Mouse (Mus musculus): ENCODE results near the gene Tcte2. TPM values are rescaled to one million over a fixed set of nuclear protein-coding genes. Genes with fewer than 3 reads are reported as not detected.

Tcte2 gene
- polyA plus RNA-seq, 1 experiment from 2014 or later: 16.8 TPM

- H3K4me1 ChIP-seq (replicated peaks; ENCODE audit: control insufficient read depth, insufficient read depth, low read length): 0 out of 2 replicates have a peak, but pooled peaks cover 2% of the 10 kb centered on the region
- no peak overlapping the region for H3K9ac ChIP-seq (ENCODE audit: low read depth, low read length)
- no peaks in the 10 kb centered on the region for H3K36me3 ChIP-seq (ENCODE audit: control insufficient read depth, insufficient read depth, low read length)
- WGBS: 89% methylated on average over 5 of the region's 5 CpGs
- no peak overlapping the region for H3K4me2 ChIP-seq (replicated peaks; ENCODE audit: low read depth, low read length)
- H3K9me3 ChIP-seq (ENCODE audit: control insufficient read depth, low read length): no peaks in the 10 kb centered on the region
- H3K27ac ChIP-seq (ENCODE audit: low read depth, low read length): no peak overlapping the region
- ATAC-seq (ENCODE audit: low FRiP score) (no peak), DNase-seq (ENCODE audit: low spot score) (no peak)
- no peak overlapping the region for H3K4me3 ChIP-seq (ENCODE audit: low read depth, low read length)
- H3K27me3 ChIP-seq (ENCODE audit: control insufficient read depth, insufficient read depth, low read length): no peaks in the 10 kb centered on the region
Observed at GRCm38 (mm10) chr17:13720187-13720586, 41.4 kb downstream of the Tcte2 start.

- H3K9me3 ChIP-seq (ENCODE audit: control insufficient read depth, low read length): no peaks in the 10 kb centered on the region
- no peak overlapping the region for H3K27ac ChIP-seq (ENCODE audit: low read depth, low read length)
- no peak overlapping the region for H3K9ac ChIP-seq (ENCODE audit: low read depth, low read length)
- DNase-seq (ENCODE audit: low spot score): no peak
- H3K4me1 ChIP-seq (replicated peaks; ENCODE audit: control insufficient read depth, insufficient read depth, low read length): 0 out of 2 replicates have a peak, but pooled peaks cover 2% of the 10 kb centered on the region
- H3K36me3 ChIP-seq (ENCODE audit: control insufficient read depth, insufficient read depth, low read length): no peaks in the 10 kb centered on the region
- H3K27me3 ChIP-seq (ENCODE audit: control insufficient read depth, insufficient read depth, low read length): no peaks in the 10 kb centered on the region
- ATAC-seq (ENCODE audit: low FRiP score): no peak
- H3K4me2 ChIP-seq (replicated peaks; ENCODE audit: low read depth, low read length): no peak overlapping the region
- WGBS: 91% methylated on average over 11 of the region's 11 CpGs
- H3K4me3 ChIP-seq (ENCODE audit: low read depth, low read length): no peak overlapping the region
Observed at GRCm38 (mm10) chr17:13717428-13717827, 44.2 kb downstream of the Tcte2 start.

- no peak for DNase-seq (ENCODE audit: low spot score)
Observed at GRCm38 (mm10) chr17:13716336-13716735, 45.3 kb downstream of the Tcte2 start.

GRCm38 (mm10) chr17:13715511-13715910 lies 46.1 kb downstream of the Tcte2 start:
- H3K9me3 ChIP-seq (ENCODE audit: control insufficient read depth, low read length): no peaks in the 10 kb centered on the region
- H3K9ac ChIP-seq (ENCODE audit: low read depth, low read length): no peak overlapping the region
- no peak for ATAC-seq (ENCODE audit: low FRiP score)
- H3K36me3 ChIP-seq (ENCODE audit: control insufficient read depth, insufficient read depth, low read length): no peaks in the 10 kb centered on the region
- no peak overlapping the region for H3K27ac ChIP-seq (ENCODE audit: low read depth, low read length)
- no peak overlapping the region for H3K4me2 ChIP-seq (replicated peaks; ENCODE audit: low read depth, low read length)
- no peak for DNase-seq (ENCODE audit: low spot score)
- H3K4me3 ChIP-seq (ENCODE audit: low read depth, low read length): no peak overlapping the region
- H3K4me1 ChIP-seq (replicated peaks; ENCODE audit: control insufficient read depth, insufficient read depth, low read length): no peaks in the 10 kb centered on the region
- 81% methylated on average over 9 of the region's 9 CpGs for WGBS
- H3K27me3 ChIP-seq (ENCODE audit: control insufficient read depth, insufficient read depth, low read length): no peaks in the 10 kb centered on the region

More at GRCm38 (mm10) chr17:13716336-13716735, 45.3 kb downstream of the Tcte2 start:
- Histone ChIP-seq H3K9ac (ENCODE audit: low read depth, low read length) (no peak overlapping the region), H3K4me1 (replicated peaks; ENCODE audit: control insufficient read depth, insufficient read depth, low read length) (no peaks in the 10 kb centered on the region), H3K4me2 (replicated peaks; ENCODE audit: low read depth, low read length) (no peak overlapping the region), H3K9me3 (ENCODE audit: control insufficient read depth, low read length) (no peaks in the 10 kb centered on the region), H3K4me3 (ENCODE audit: low read depth, low read length) (no peak overlapping the region), H3K27ac (ENCODE audit: low read depth, low read length) (no peak overlapping the region), H3K27me3 (ENCODE audit: control insufficient read depth, insufficient read depth, low read length) (no peaks in the 10 kb centered on the region), H3K36me3 (ENCODE audit: control insufficient read depth, insufficient read depth, low read length) (no peaks in the 10 kb centered on the region)
- WGBS: 89% methylated on average over 6 of the region's 6 CpGs
- ATAC-seq (ENCODE audit: low FRiP score): no peak

- ATAC-seq (ENCODE audit: low FRiP score) (no peak), DNase-seq (ENCODE audit: low spot score) (no peak)
- H3K4me3 ChIP-seq (ENCODE audit: low read depth, low read length): no peak overlapping the region
- H3K9ac ChIP-seq (ENCODE audit: low read depth, low read length): no peak overlapping the region
- no peak overlapping the region for H3K4me2 ChIP-seq (replicated peaks; ENCODE audit: low read depth, low read length)
- H3K27ac ChIP-seq (ENCODE audit: low read depth, low read length): no peak overlapping the region
- no peaks in the 10 kb centered on the region for H3K27me3 ChIP-seq (ENCODE audit: control insufficient read depth, insufficient read depth, low read length)
- H3K4me1 ChIP-seq (replicated peaks; ENCODE audit: control insufficient read depth, insufficient read depth, low read length): no peaks in the 10 kb centered on the region
- 67% methylated on average over 4 of the region's 4 CpGs for WGBS
- H3K9me3 ChIP-seq (ENCODE audit: control insufficient read depth, low read length): no peaks in the 10 kb centered on the region
- no peaks in the 10 kb centered on the region for H3K36me3 ChIP-seq (ENCODE audit: control insufficient read depth, insufficient read depth, low read length)
Observed at GRCm38 (mm10) chr17:13714654-13715053, 47.0 kb downstream of the Tcte2 start.

GRCm38 (mm10) chr17:13714128-13714527 lies 47.5 kb downstream of the Tcte2 start:
- Histone ChIP-seq H3K9me3 (ENCODE audit: control insufficient read depth, low read length) (no peaks in the 10 kb centered on the region), H3K9ac (ENCODE audit: low read depth, low read length) (no peak overlapping the region), H3K4me3 (ENCODE audit: low read depth, low read length) (no peak overlapping the region), H3K27ac (ENCODE audit: low read depth, low read length) (no peak overlapping the region), H3K27me3 (ENCODE audit: control insufficient read depth, insufficient read depth, low read length) (no peaks in the 10 kb centered on the region), H3K4me2 (replicated peaks; ENCODE audit: low read depth, low read length) (no peak overlapping the region), H3K36me3 (ENCODE audit: control insufficient read depth, insufficient read depth, low read length) (no peaks in the 10 kb centered on the region), H3K4me1 (replicated peaks; ENCODE audit: control insufficient read depth, insufficient read depth, low read length) (no peaks in the 10 kb centered on the region)
- 86% methylated on average over 4 of the region's 4 CpGs for WGBS
- DNase-seq (ENCODE audit: low spot score) (no peak), ATAC-seq (ENCODE audit: low FRiP score) (no peak)

GRCm38 (mm10) chr17:13712518-13712917 lies 49.1 kb downstream of the Tcte2 start:
- no peak overlapping the region for H3K9ac ChIP-seq (ENCODE audit: low read depth, low read length)
- no peak for ATAC-seq (ENCODE audit: low FRiP score)
- H3K27ac ChIP-seq (ENCODE audit: low read depth, low read length): no peak overlapping the region
- H3K27me3 ChIP-seq (ENCODE audit: control insufficient read depth, insufficient read depth, low read length): no peaks in the 10 kb centered on the region
- WGBS: 95% methylated on average over 3 of the region's 3 CpGs
- no peaks in the 10 kb centered on the region for H3K36me3 ChIP-seq (ENCODE audit: control insufficient read depth, insufficient read depth, low read length)
- H3K4me3 ChIP-seq (ENCODE audit: low read depth, low read length): no peak overlapping the region
- no peaks in the 10 kb centered on the region for H3K9me3 ChIP-seq (ENCODE audit: control insufficient read depth, low read length)
- no peaks in the 10 kb centered on the region for H3K4me1 ChIP-seq (replicated peaks; ENCODE audit: control insufficient read depth, insufficient read depth, low read length)
- no peak for DNase-seq (ENCODE audit: low spot score)
- no peak overlapping the region for H3K4me2 ChIP-seq (replicated peaks; ENCODE audit: low read depth, low read length)

- Histone ChIP-seq H3K27me3 (ENCODE audit: control insufficient read depth, insufficient read depth, low read length) (no peaks in the 10 kb centered on the region), H3K9me3 (ENCODE audit: control insufficient read depth, low read length) (no peaks in the 10 kb centered on the region), H3K4me1 (replicated peaks; ENCODE audit: control insufficient read depth, insufficient read depth, low read length) (no peaks in the 10 kb centered on the region), H3K4me3 (ENCODE audit: low read depth, low read length) (no peak overlapping the region), H3K27ac (ENCODE audit: low read depth, low read length) (no peak overlapping the region), H3K9ac (ENCODE audit: low read depth, low read length) (no peak overlapping the region), H3K4me2 (replicated peaks; ENCODE audit: low read depth, low read length) (no peak overlapping the region), H3K36me3 (ENCODE audit: control insufficient read depth, insufficient read depth, low read length) (no peaks in the 10 kb centered on the region)
- DNase-seq (ENCODE audit: low spot score) (no peak), ATAC-seq (ENCODE audit: low FRiP score) (no peak)
- WGBS: 84% methylated on average over 6 of the region's 6 CpGs
Observed at GRCm38 (mm10) chr17:13712116-13712515, 49.5 kb downstream of the Tcte2 start.

GRCm38 (mm10) chr17:13711173-13711572 lies 50.5 kb downstream of the Tcte2 start:
- Histone ChIP-seq H3K27me3 (ENCODE audit: control insufficient read depth, insufficient read depth, low read length) (no peaks in the 10 kb centered on the region), H3K4me2 (replicated peaks; ENCODE audit: low read depth, low read length) (no peak overlapping the region), H3K4me3 (ENCODE audit: low read depth, low read length) (no peak overlapping the region), H3K4me1 (replicated peaks; ENCODE audit: control insufficient read depth, insufficient read depth, low read length) (no peaks in the 10 kb centered on the region), H3K27ac (ENCODE audit: low read depth, low read length) (no peak overlapping the region), H3K9ac (ENCODE audit: low read depth, low read length) (no peak overlapping the region), H3K9me3 (ENCODE audit: control insufficient read depth, low read length) (no peaks in the 10 kb centered on the region), H3K36me3 (ENCODE audit: control insufficient read depth, insufficient read depth, low read length) (no peaks in the 10 kb centered on the region)
- no peak for ATAC-seq (ENCODE audit: low FRiP score)
- 90% methylated on average over 5 of the region's 5 CpGs for WGBS
- no peak for DNase-seq (ENCODE audit: low spot score)
